Mouse (Mus musculus) intestine, embryonic 14.5 days (tissue): Measurements from ENCODE around the gene Smarca2. TPM values are rescaled to one million over a fixed set of nuclear protein-coding genes. Genes with fewer than 3 reads are reported as not detected.

Source experiments
- ATAC-seq: fragments of 200-750 bp; cut with Nextera tagmentation; replicated peaks from 2 replicates; pipeline ENCODE4 v1.8.0; 2017; ENCODE audit warnings: low read depth, moderate number of reproducible peaks, moderate TSS enrichment, moderate library complexity; ENCODE audit not compliant: low FRiP score, low TSS enrichment
- DNase-seq: peaks from one replicate; pipeline ENCODE4 v3.0.0-alpha.2; 2018; ENCODE audit warnings: low spot score
- H3K27ac ChIP-seq: fragments of 300-500 bp; sonication (generic); 2 replicates; pipeline ENCODE4 v1.5.1; 2014; ENCODE audit warnings: low read depth, mild to moderate bottlenecking, control low read depth
- H3K27me3 ChIP-seq: fragments of 300-500 bp; sonication (generic); replicated peaks from 2 replicates; pipeline ENCODE4 v1.6.1; 2014; ENCODE audit warnings: low read length, control low read depth; ENCODE audit not compliant: control insufficient read depth, insufficient read depth
- H3K36me3 ChIP-seq: fragments of 300-500 bp; sonication (generic); 2 replicates; pipeline ENCODE4 v1.6.1; 2014; ENCODE audit warnings: low read length, control low read depth; ENCODE audit not compliant: control insufficient read depth, insufficient read depth
- H3K4me1 ChIP-seq: fragments of 300-500 bp; sonication (generic); replicated peaks from 2 replicates; pipeline ENCODE4 v1.6.1; 2014; ENCODE audit warnings: low read length, control low read depth, mixed read lengths; ENCODE audit not compliant: control insufficient read depth, insufficient read depth
- H3K4me2 ChIP-seq: fragments of 300-500 bp; sonication (generic); 2 replicates; pipeline ENCODE4 v1.6.1; 2014; ENCODE audit warnings: low read length
- H3K4me3 ChIP-seq: fragments of 300-500 bp; sonication (generic); 2 replicates; pipeline ENCODE4 v1.5.1; 2014; ENCODE audit warnings: low read depth, low read length, control low read depth, mixed read lengths
- H3K9ac ChIP-seq: fragments of 300-500 bp; sonication (generic); 2 replicates; pipeline ENCODE4 v1.6.1; 2014; ENCODE audit warnings: mild to moderate bottlenecking, low read length
- H3K9me3 ChIP-seq: fragments of 300-500 bp; sonication (generic); 2 replicates; pipeline ENCODE4 v1.6.1; 2016; ENCODE audit warnings: low read length, control low read depth; ENCODE audit not compliant: control insufficient read depth
- WGBS: fragments of 180-500 bp; shearing (Covaris S2); extraction: QIAGEN DNeasy Blood & Tissue Kit; methylation state at CpG from one replicate; pipeline ENCODE4 v1.1.7; 2014; 5-methylcytosine and 5-hydroxymethylcytosine counted together
- polyA plus RNA-seq: library from polyadenylated mRNA; unstranded; fragments of >200 nt; fragmentation: Nextera tagmentation; extraction: Ambion mirVana; gene quantifications from 2 replicates; pipeline ENCODE4 v1.2.1, GENCODE M21; 2014

Gene Smarca2
- polyA plus RNA-seq, 1 experiment from 2014 or later = 47.0 TPM

DNA sequence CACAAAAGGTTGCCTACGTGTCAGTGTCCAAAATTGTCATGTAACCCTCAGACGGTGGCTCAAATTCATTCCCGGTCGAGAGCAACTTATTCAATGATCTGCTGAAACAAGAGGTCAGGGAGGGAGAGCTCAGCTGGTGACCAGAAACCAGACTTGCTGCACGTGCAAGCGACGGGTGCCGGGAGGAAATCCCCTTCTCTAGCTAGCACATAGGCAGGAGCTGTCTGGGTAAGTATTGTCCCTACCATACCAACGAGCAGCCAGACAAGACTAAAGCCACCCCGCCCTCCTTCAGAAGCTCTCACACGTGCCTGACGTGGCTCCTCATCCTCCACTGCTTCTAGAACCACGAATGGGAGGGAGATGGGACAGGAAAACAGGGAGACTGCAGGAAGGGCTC, 154.4 kb downstream of the Smarca2 start:
- ATAC-seq (no peak), DNase-seq (no peak)
- Histone ChIP-seq H3K4me3 (no peak overlapping the region), H3K9me3 (no peaks in the 10 kb centered on the region), H3K27ac (no peak overlapping the region; the same call in 1 of the 2 replicates), H3K4me1 (peaks cover 3% of the 10 kb centered on the region; the same call in 1 of the 2 replicates), H3K27me3 (no peaks in the 10 kb centered on the region), H3K9ac (no peak overlapping the region), H3K4me2 (no peak overlapping the region), H3K36me3 (0 out of 2 replicates have a peak, but pooled peaks cover 12% of the 10 kb centered on the region)
- WGBS = 84% methylated on average over 13 of the region's 13 CpGs

DNA sequence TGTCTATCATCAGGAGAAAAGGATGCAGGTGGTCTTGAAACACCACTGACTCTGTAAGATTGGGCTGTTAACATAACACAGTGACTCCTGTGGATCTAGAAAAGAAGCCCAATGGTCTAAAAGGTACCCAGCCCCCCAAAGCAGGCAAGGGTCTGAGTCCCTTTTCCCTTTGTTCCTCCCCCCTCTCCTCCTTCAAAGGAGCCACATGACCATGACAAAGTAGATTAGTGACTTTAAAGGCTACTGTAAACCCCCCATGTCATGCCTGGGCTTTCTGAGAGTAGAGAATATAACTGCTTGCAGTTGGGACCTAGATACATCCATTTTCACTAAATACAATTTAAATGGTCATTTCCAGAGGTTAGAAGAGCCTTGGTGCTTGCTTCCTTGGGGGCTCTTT, 156.4 kb downstream of the Smarca2 start:
- Histone ChIP-seq H3K4me3 (no peak overlapping the region), H3K36me3 (0 out of 2 replicates have a peak, but pooled peaks cover 12% of the 10 kb centered on the region), H3K9ac (no peak overlapping the region), H3K9me3 (no peaks in the 10 kb centered on the region), H3K4me1 (no peaks in the 10 kb centered on the region), H3K27me3 (no peaks in the 10 kb centered on the region), H3K4me2 (no peak overlapping the region), H3K27ac (no peak overlapping the region)
- no peak for DNase-seq
- ATAC-seq = no peak

DNA sequence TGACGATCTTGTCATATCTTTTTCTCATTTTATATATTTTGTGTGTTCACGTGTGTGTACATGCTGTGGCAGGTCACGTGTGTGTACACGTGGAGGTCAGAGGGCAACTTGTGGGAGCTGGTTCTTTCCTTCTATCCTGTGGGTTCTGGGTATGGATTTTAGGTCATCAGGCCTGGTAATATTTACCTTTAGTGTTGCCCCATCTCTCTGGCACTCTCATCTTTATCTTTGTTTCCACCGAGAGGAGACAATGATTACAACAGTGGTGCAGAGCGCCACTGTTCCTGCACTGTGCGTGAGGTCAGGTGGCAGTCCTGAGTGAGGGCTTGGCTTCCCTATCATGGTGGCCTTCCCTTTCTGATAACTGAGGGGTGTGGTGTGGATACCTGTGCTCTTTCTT, 160.6 kb downstream of the Smarca2 start:
- Histone ChIP-seq H3K9ac (no peak overlapping the region), H3K4me3 (no peak overlapping the region), H3K27me3 (no peaks in the 10 kb centered on the region), H3K4me1 (no peaks in the 10 kb centered on the region; the same call in 1 of the 2 replicates), H3K4me2 (no peak overlapping the region), H3K27ac (no peak overlapping the region), H3K36me3 (0 out of 2 replicates have a peak, but pooled peaks cover 9% of the 10 kb centered on the region), H3K9me3 (no peaks in the 10 kb centered on the region)
- ATAC-seq (no peak), DNase-seq (no peak)
- 82% methylated on average over 7 of the region's 7 CpGs for WGBS

DNA sequence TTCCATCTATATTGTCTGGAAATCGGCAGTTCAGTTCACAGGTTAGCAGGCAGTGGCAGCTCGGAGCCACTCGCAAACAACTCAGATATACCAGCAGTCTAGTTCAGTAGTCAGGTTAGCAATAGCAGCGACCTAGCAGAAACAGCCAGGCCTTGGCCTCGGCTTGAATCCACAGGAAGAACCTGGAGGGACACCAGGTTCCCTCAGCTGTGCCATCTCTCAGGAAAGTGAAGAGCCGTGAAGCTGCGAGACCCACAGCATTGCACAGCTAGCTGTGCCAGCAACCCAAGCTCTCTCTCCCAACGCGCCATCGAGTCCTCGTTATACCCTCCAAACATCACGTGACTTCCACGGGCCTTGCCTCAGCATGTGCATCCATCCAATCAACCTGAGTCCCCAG, 162.6 kb downstream of the Smarca2 start:
- no peak for DNase-seq
- 92% methylated on average over 13 of the region's 13 CpGs for WGBS
- no peak for ATAC-seq

DNA sequence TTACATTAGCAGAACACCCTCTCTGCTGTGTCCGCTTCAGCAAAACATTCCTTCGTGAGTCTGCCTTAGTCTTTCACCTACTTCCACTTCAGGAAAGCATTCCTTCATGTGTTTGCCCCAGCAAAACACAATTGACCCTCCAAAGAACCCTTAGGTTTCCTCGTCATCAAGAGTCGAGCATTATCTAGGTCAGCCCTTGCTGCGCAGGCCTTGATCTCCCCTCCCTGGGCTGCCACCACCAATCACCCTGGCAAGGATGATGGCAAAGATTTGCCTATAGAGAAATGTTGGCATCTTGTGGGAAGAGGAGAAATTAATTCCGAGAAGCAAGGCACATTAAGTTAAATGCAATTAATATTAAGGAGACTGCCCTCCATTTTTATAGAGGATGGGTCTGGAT, 163.1 kb downstream of the Smarca2 start:
- H3K4me2 ChIP-seq = no peak overlapping the region
- no peaks in the 10 kb centered on the region for H3K9me3 ChIP-seq
- ATAC-seq = no peak
- WGBS = 90% methylated on average over 6 of the region's 6 CpGs
- no peak overlapping the region for H3K27ac ChIP-seq
- no peak overlapping the region for H3K4me3 ChIP-seq
- no peaks in the 10 kb centered on the region for H3K27me3 ChIP-seq
- no peaks in the 10 kb centered on the region; the same call in 1 of the 2 replicates for H3K4me1 ChIP-seq
- H3K36me3 ChIP-seq = peaks cover 23% of the 10 kb centered on the region
- DNase-seq = no peak
- H3K9ac ChIP-seq = no peak overlapping the region

More for the DNA sequence above, 162.6 kb downstream of the Smarca2 start:
- Histone ChIP-seq H3K4me1 (no peaks in the 10 kb centered on the region; the same call in 1 of the 2 replicates), H3K4me2 (no peak overlapping the region), H3K9ac (no peak overlapping the region), H3K27me3 (no peaks in the 10 kb centered on the region), H3K4me3 (no peak overlapping the region), H3K9me3 (no peaks in the 10 kb centered on the region), H3K27ac (no peak overlapping the region), H3K36me3 (peaks cover 18% of the 10 kb centered on the region)

DNA sequence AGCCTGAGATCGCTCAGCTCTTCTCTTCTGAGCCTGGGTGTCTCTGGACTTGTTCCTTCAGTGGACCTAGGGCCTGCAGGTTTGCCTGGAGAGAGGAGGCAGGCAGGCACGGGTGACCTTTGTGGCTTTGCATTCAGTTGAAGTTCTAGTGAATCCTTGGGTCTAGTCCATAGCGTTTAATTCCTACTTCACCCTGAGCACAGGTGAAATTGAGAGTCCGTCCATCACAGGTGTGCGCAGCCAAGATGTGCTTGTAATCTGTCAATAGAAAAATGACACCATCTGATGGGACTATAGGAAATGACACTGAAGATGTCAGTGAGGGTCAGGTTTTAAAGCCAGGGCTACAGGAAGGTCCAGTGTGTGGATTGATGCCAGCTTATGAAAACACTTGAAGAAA, 164.0 kb downstream of the Smarca2 start:
- Histone ChIP-seq H3K27me3 (no peaks in the 10 kb centered on the region), H3K36me3 (peaks cover 25% of the 10 kb centered on the region), H3K27ac (no peak overlapping the region), H3K4me2 (no peak overlapping the region), H3K4me3 (no peak overlapping the region), H3K4me1 (no peaks in the 10 kb centered on the region; the same call in 1 of the 2 replicates), H3K9ac (no peak overlapping the region), H3K9me3 (no peaks in the 10 kb centered on the region)
- DNase-seq (no peak), ATAC-seq (no peak)
- 90% methylated on average over 5 of the region's 5 CpGs for WGBS

DNA sequence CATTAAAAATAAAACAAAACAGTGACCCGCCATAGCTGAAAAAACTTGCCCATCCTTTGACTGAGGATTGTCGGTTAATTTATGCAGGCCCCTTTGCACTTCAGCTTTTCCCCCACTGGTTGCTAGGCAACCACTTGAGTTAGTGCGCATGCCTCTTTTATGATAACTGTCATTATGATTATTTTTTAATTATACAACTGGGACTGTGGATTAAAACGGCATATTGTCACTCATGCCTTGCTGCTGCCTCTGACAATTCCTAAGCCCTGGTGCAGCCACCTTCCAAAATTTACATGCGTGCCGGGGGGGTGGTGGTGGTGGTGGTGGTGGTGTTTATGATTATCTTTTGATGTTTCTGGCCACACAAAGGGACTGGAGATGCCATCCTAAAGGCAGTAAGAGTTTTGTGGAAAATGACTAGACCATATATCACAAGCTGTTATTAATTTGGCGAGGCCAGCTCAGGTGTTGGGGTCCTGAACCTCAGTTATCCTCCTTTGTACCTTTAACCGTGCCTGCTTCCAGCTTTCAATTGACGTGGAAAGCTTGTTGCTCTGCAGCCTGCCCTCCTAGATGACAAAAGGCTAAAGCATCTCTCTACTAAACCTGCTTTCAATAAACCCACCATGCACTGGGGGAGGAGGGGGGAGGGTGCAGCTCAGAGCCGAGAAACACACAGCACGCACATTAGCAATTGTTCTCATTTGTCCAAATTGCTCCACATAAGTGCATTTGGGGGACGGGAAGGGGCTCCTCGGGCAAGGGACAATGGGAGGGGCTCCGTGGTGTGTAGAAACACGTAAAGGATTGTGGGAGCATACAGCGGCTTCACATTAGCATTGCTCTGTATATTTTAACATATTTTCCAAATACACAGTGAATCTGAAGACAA, 165.0 kb downstream of the Smarca2 start:
- WGBS = 68% methylated on average over 16 of the region's 16 CpGs

DNA sequence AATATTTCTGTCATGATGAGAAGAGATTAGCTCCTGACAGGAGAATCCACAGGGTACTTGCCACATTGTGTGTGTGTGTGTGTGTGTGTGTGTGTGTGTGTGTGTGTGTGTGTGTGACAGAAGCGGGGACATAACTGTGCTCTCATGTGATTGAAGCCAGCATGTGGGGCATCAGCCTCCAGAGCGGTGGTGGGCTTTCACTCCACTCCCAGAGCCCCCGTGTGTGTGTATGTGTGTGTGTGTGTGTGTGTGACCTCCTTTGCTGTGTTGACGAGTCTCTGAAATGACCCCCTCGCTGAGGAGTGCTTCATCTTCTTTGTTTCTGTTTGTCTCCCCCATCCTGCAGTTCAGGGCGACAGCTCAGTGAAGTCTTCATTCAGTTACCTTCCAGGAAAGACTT, 165.7 kb downstream of the Smarca2 start:
- Histone ChIP-seq H3K36me3 (peaks cover 39% of the 10 kb centered on the region), H3K27me3 (no peaks in the 10 kb centered on the region), H3K4me2 (no peak overlapping the region), H3K4me1 (no peaks in the 10 kb centered on the region; the same call in 1 of the 2 replicates), H3K4me3 (no peak overlapping the region), H3K9ac (no peak overlapping the region), H3K9me3 (no peaks in the 10 kb centered on the region), H3K27ac (no peak overlapping the region)
- ATAC-seq = no peak
- WGBS = 69% methylated on average over 6 of the region's 6 CpGs
- DNase-seq = no peak

More for the DNA sequence above, 165.0 kb downstream of the Smarca2 start:
- H3K9me3 ChIP-seq = no peaks in the 10 kb centered on the region
- H3K27me3 ChIP-seq = no peaks in the 10 kb centered on the region
- peaks cover 36% of the 10 kb centered on the region for H3K36me3 ChIP-seq
- H3K4me2 ChIP-seq = no peak overlapping the region
- no peak for ATAC-seq
- H3K4me3 ChIP-seq = no peak overlapping the region
- H3K9ac ChIP-seq = no peak overlapping the region
- H3K4me1 ChIP-seq = no peaks in the 10 kb centered on the region; the same call in 1 of the 2 replicates
- no peak overlapping the region for H3K27ac ChIP-seq
- DNase-seq = no peak
